Mouse (Mus musculus): ENCODE measurements around the gene Trim24.
A peak's percentile ranks its signal among the peaks of the same experiment; 100 is the strongest.
"Not testable (repeated sequence)": the region's sequence is repeated elsewhere in the genome, so short reads cannot be mapped to it uniquely, and the experiment has no call there.

The Trim24 gene

GRCm38 (mm10) chr6:37870245-37871136, at the start of gene Trim24:
Gene Trim24 (plus strand): TSS chr6:37870811.
- DNase-seq (ENCODE audit: low spot score in 2 of 2) = peak; percentile 88 to 90

GRCm38 (mm10) chr6:37821531-37822051, 49.0 kb upstream of the Trim24 start:
- DNase-seq (ENCODE audit: low spot score in 2 of 2) = no peak

GRCm38 (mm10) chr6:37822390-37822789, 48.2 kb upstream of the Trim24 start:
- no peak for DNase-seq (ENCODE audit: low spot score in 2 of 2)

GRCm38 (mm10) chr6:37823731-37824130, 46.9 kb upstream of the Trim24 start:
- no peak for DNase-seq (ENCODE audit: low spot score in 2 of 2)

- DNase-seq (ENCODE audit: low spot score in 2 of 2) = not testable (repeated sequence)
Measured at GRCm38 (mm10) chr6:37825331-37826115, 45.1 kb upstream of the Trim24 start.

- no peak for DNase-seq (ENCODE audit: low spot score in 2 of 2)
Measured at GRCm38 (mm10) chr6:37828955-37829354, 41.7 kb upstream of the Trim24 start.

GRCm38 (mm10) chr6:37829631-37830030, 41.0 kb upstream of the Trim24 start:
- no peak for DNase-seq (ENCODE audit: low spot score in 2 of 2)

- DNase-seq (ENCODE audit: low spot score in 2 of 2) = no peak
Measured at GRCm38 (mm10) chr6:37833691-37834090, 36.9 kb upstream of the Trim24 start.

- DNase-seq (ENCODE audit: low spot score in 2 of 2) = not testable (repeated sequence)
Measured at GRCm38 (mm10) chr6:37836951-37837565, 33.6 kb upstream of the Trim24 start.

- DNase-seq (ENCODE audit: low spot score in 2 of 2) = no peak
Measured at GRCm38 (mm10) chr6:37842779-37843605, 27.6 kb upstream of the Trim24 start.

GRCm38 (mm10) chr6:37843647-37844273, 26.9 kb upstream of the Trim24 start:
- DNase-seq (ENCODE audit: low spot score in 2 of 2) = no peak

- DNase-seq (ENCODE audit: low spot score in 2 of 2) = not testable (repeated sequence)
Measured at GRCm38 (mm10) chr6:37844947-37845346, 25.7 kb upstream of the Trim24 start.

- not testable (repeated sequence) for DNase-seq (ENCODE audit: low spot score in 2 of 2)
Measured at GRCm38 (mm10) chr6:37847531-37847930, 23.1 kb upstream of the Trim24 start.

GRCm38 (mm10) chr6:37851352-37851751, 19.3 kb upstream of the Trim24 start:
- DNase-seq (ENCODE audit: low spot score in 2 of 2) = no peak

GRCm38 (mm10) chr6:37853289-37853688, 17.3 kb upstream of the Trim24 start:
- DNase-seq (ENCODE audit: low spot score in 2 of 2) = no peak

GRCm38 (mm10) chr6:37855384-37855783, 15.2 kb upstream of the Trim24 start:
- no peak for DNase-seq (ENCODE audit: low spot score in 2 of 2)

GRCm38 (mm10) chr6:37856300-37856699, 14.3 kb upstream of the Trim24 start:
- not testable (repeated sequence) for DNase-seq (ENCODE audit: low spot score in 2 of 2)

GRCm38 (mm10) chr6:37857196-37857874, 13.3 kb upstream of the Trim24 start:
- no peak for DNase-seq (ENCODE audit: low spot score in 2 of 2)

- no peak for DNase-seq (ENCODE audit: low spot score in 2 of 2)
Measured at GRCm38 (mm10) chr6:37858126-37858525, 12.5 kb upstream of the Trim24 start.

- no peak for DNase-seq (ENCODE audit: low spot score in 2 of 2)
Measured at GRCm38 (mm10) chr6:37862893-37863292, 7.7 kb upstream of the Trim24 start.
